Mouse (Mus musculus): ENCODE measurements around the gene Ndufv1. TPM values are rescaled to one million over a fixed set of nuclear protein-coding genes. Genes with fewer than 3 reads are reported as not detected.
"Not testable (repeated sequence)": the region's sequence is repeated elsewhere in the genome, so short reads cannot be mapped to it uniquely, and the experiment has no call there.

Ndufv1 gene
- polyA plus RNA-seq, 1 experiment from 2014 or later = 285 TPM

- peaks cover 42% of the 10 kb centered on the region for H3K4me1 ChIP-seq (ENCODE audit: insufficient read depth, low read length)
- 2% methylated on average over 8 of the region's 8 CpGs for WGBS
- 0 out of 2 replicates have a peak, but pooled peaks cover 3% of the 10 kb centered on the region for H3K36me3 ChIP-seq (ENCODE audit: insufficient read depth, low read length)
- peak within 1 kb of the TSS; percentile 14; the same call in 1 of the 2 replicates for H3K4me3 ChIP-seq (ENCODE audit: low read length)
- no peaks in the 10 kb centered on the region for H3K9me3 ChIP-seq (ENCODE audit: low read length)
- ATAC-seq (ENCODE audit: low FRiP score, low TSS enrichment) = peak; percentile 73
- peak within 1 kb of the TSS; percentile 92 for H3K27ac ChIP-seq (ENCODE audit: low read length)
- no peaks in the 10 kb centered on the region for H3K27me3 ChIP-seq (ENCODE audit: insufficient read depth, low read length)
- H3K4me2 ChIP-seq (replicated peaks; ENCODE audit: low read depth, low read length) = peak within 1 kb of the TSS; percentile 43
- peak within 1 kb of the TSS; percentile 53 for H3K9ac ChIP-seq (replicated peaks; ENCODE audit: low read length)
Measured at GRCm38 (mm10) chr19:3986334-3986733, 26.3 kb downstream of the Ndufv1 start, which contains the start of gene Acy3. Acy3 (plus strand) TSS chr19:3986570.

GRCm38 (mm10) chr19:3985261-3985681, 27.3 kb downstream of the Ndufv1 start:
- H3K4me3 ChIP-seq (ENCODE audit: low read length) = no peak overlapping the region
- WGBS = 17% methylated on average over 8 of the region's 8 CpGs
- H3K9ac ChIP-seq (replicated peaks; ENCODE audit: low read length) = no peak overlapping the region; the same call in 1 of the 2 replicates
- H3K9me3 ChIP-seq (ENCODE audit: low read length) = no peaks in the 10 kb centered on the region
- H3K4me2 ChIP-seq (replicated peaks; ENCODE audit: low read depth, low read length) = no peak overlapping the region
- 0 out of 2 replicates have a peak, but pooled peaks cover 3% of the 10 kb centered on the region for H3K36me3 ChIP-seq (ENCODE audit: insufficient read depth, low read length)
- H3K27ac ChIP-seq (ENCODE audit: low read length) = peak overlapping the region; percentile 92
- peaks cover 3% of the 10 kb centered on the region; the same call in 1 of the 2 replicates for H3K27me3 ChIP-seq (ENCODE audit: insufficient read depth, low read length)
- ATAC-seq (ENCODE audit: low FRiP score, low TSS enrichment) = peak; percentile 85
- H3K4me1 ChIP-seq (ENCODE audit: insufficient read depth, low read length) = peaks cover 39% of the 10 kb centered on the region

GRCm38 (mm10) chr19:3983527-3984200, 28.9 kb downstream of the Ndufv1 start:
- Histone ChIP-seq H3K27me3 (ENCODE audit: insufficient read depth, low read length) (peaks cover 3% of the 10 kb centered on the region; the same call in 1 of the 2 replicates), H3K36me3 (ENCODE audit: insufficient read depth, low read length) (0 out of 2 replicates have a peak, but pooled peaks cover under 1% of the 10 kb centered on the region), H3K9me3 (ENCODE audit: low read length) (no peaks in the 10 kb centered on the region), H3K27ac (ENCODE audit: low read length) (peak overlapping the region; percentile 92), H3K9ac (replicated peaks; ENCODE audit: low read length) (peak overlapping the region; percentile 14; the same call in 1 of the 2 replicates), H3K4me1 (ENCODE audit: insufficient read depth, low read length) (peaks cover 39% of the 10 kb centered on the region), H3K4me2 (replicated peaks; ENCODE audit: low read depth, low read length) (no peak overlapping the region), H3K4me3 (ENCODE audit: low read length) (no peak overlapping the region)
- WGBS = 40% methylated on average over 9 of the region's 9 CpGs
- no peak for ATAC-seq (ENCODE audit: low FRiP score, low TSS enrichment)

GRCm38 (mm10) chr19:3980917-3981316, 31.7 kb downstream of the Ndufv1 start:
- no peak overlapping the region for H3K4me3 ChIP-seq (ENCODE audit: low read length)
- H3K27me3 ChIP-seq (ENCODE audit: insufficient read depth, low read length) = peaks cover 3% of the 10 kb centered on the region; the same call in 1 of the 2 replicates
- H3K9ac ChIP-seq (replicated peaks; ENCODE audit: low read length) = no peak overlapping the region
- WGBS = 73% methylated on average over 9 of the region's 9 CpGs
- no peak for ATAC-seq (ENCODE audit: low FRiP score, low TSS enrichment)
- no peaks in the 10 kb centered on the region for H3K36me3 ChIP-seq (ENCODE audit: insufficient read depth, low read length)
- H3K4me1 ChIP-seq (ENCODE audit: insufficient read depth, low read length) = peaks cover 26% of the 10 kb centered on the region
- H3K27ac ChIP-seq (ENCODE audit: low read length) = no peak overlapping the region
- H3K9me3 ChIP-seq (ENCODE audit: low read length) = no peaks in the 10 kb centered on the region
- no peak overlapping the region for H3K4me2 ChIP-seq (replicated peaks; ENCODE audit: low read depth, low read length)

GRCm38 (mm10) chr19:3980309-3980708, 32.3 kb downstream of the Ndufv1 start:
- Histone ChIP-seq H3K4me1 (ENCODE audit: insufficient read depth, low read length) (peaks cover 20% of the 10 kb centered on the region), H3K9me3 (ENCODE audit: low read length) (no peaks in the 10 kb centered on the region), H3K27ac (ENCODE audit: low read length) (no peak overlapping the region), H3K4me3 (ENCODE audit: low read length) (no peak overlapping the region), H3K27me3 (ENCODE audit: insufficient read depth, low read length) (peaks cover 3% of the 10 kb centered on the region; the same call in 1 of the 2 replicates), H3K36me3 (ENCODE audit: insufficient read depth, low read length) (no peaks in the 10 kb centered on the region), H3K9ac (replicated peaks; ENCODE audit: low read length) (0 out of 2 replicates have a peak overlapping the region, but pooled peaks have one; percentile 8), H3K4me2 (replicated peaks; ENCODE audit: low read depth, low read length) (no peak overlapping the region)
- peak; percentile 76 for ATAC-seq (ENCODE audit: low FRiP score, low TSS enrichment)
- 9% methylated on average over 4 of the region's 4 CpGs for WGBS

GRCm38 (mm10) chr19:3975866-3976265, 36.7 kb downstream of the Ndufv1 start:
- H3K9me3 ChIP-seq (ENCODE audit: low read length) = no peaks in the 10 kb centered on the region
- no peak overlapping the region for H3K27ac ChIP-seq (ENCODE audit: low read length)
- no peak overlapping the region for H3K4me2 ChIP-seq (replicated peaks; ENCODE audit: low read depth, low read length)
- H3K4me3 ChIP-seq (ENCODE audit: low read length) = no peak overlapping the region
- no peak overlapping the region for H3K9ac ChIP-seq (replicated peaks; ENCODE audit: low read length)
- WGBS = 80% methylated on average over 2 of the region's 2 CpGs
- H3K36me3 ChIP-seq (ENCODE audit: insufficient read depth, low read length) = no peaks in the 10 kb centered on the region
- peaks cover 3% of the 10 kb centered on the region; the same call in 1 of the 2 replicates for H3K27me3 ChIP-seq (ENCODE audit: insufficient read depth, low read length)
- ATAC-seq (ENCODE audit: low FRiP score, low TSS enrichment) = no peak
- H3K4me1 ChIP-seq (ENCODE audit: insufficient read depth, low read length) = 0 out of 2 replicates have a peak, but pooled peaks cover 3% of the 10 kb centered on the region

GRCm38 (mm10) chr19:3974608-3975007, 38.0 kb downstream of the Ndufv1 start:
- not testable (repeated sequence) for H3K4me2 ChIP-seq (replicated peaks; ENCODE audit: low read depth, low read length); H3K27ac ChIP-seq (ENCODE audit: low read length); ATAC-seq (ENCODE audit: low FRiP score, low TSS enrichment); H3K9me3 ChIP-seq (ENCODE audit: low read length); H3K36me3 ChIP-seq (ENCODE audit: insufficient read depth, low read length); H3K4me1 ChIP-seq (ENCODE audit: insufficient read depth, low read length); H3K9ac ChIP-seq (replicated peaks; ENCODE audit: low read length); H3K4me3 ChIP-seq (ENCODE audit: low read length); H3K27me3 ChIP-seq (ENCODE audit: insufficient read depth, low read length)
- 85% methylated on average over 6 of the region's 6 CpGs for WGBS

- Histone ChIP-seq H3K27me3 (ENCODE audit: insufficient read depth, low read length) (no peaks in the 10 kb centered on the region), H3K9ac (replicated peaks; ENCODE audit: low read length) (no peak within 1 kb of the TSS), H3K4me2 (replicated peaks; ENCODE audit: low read depth, low read length) (no peak within 1 kb of the TSS), H3K9me3 (ENCODE audit: low read length) (no peaks in the 10 kb centered on the region), H3K4me1 (ENCODE audit: insufficient read depth, low read length) (0 out of 2 replicates have a peak, but pooled peaks cover 6% of the 10 kb centered on the region), H3K27ac (ENCODE audit: low read length) (no peak within 1 kb of the TSS), H3K4me3 (ENCODE audit: low read length) (no peak within 1 kb of the TSS), H3K36me3 (ENCODE audit: insufficient read depth, low read length) (no peaks in the 10 kb centered on the region)
- no peak for ATAC-seq (ENCODE audit: low FRiP score, low TSS enrichment)
- WGBS = 14% methylated on average over 9 of the region's 9 CpGs
Measured at GRCm38 (mm10) chr19:3972229-3972628, 40.4 kb downstream of the Ndufv1 start, which contains the start of gene Aldh3b2. Aldh3b2 (plus strand) TSS chr19:3972328.

GRCm38 (mm10) chr19:3967258-3967657, 45.3 kb downstream of the Ndufv1 start:
- no peak overlapping the region for H3K4me3 ChIP-seq (ENCODE audit: low read length)
- 0 out of 2 replicates have a peak, but pooled peaks cover 5% of the 10 kb centered on the region for H3K4me1 ChIP-seq (ENCODE audit: insufficient read depth, low read length)
- H3K9me3 ChIP-seq (ENCODE audit: low read length) = no peaks in the 10 kb centered on the region
- WGBS = 73% methylated on average over 3 of the region's 3 CpGs
- ATAC-seq (ENCODE audit: low FRiP score, low TSS enrichment) = no peak
- no peaks in the 10 kb centered on the region for H3K27me3 ChIP-seq (ENCODE audit: insufficient read depth, low read length)
- no peak overlapping the region for H3K4me2 ChIP-seq (replicated peaks; ENCODE audit: low read depth, low read length)
- H3K27ac ChIP-seq (ENCODE audit: low read length) = no peak overlapping the region
- H3K36me3 ChIP-seq (ENCODE audit: insufficient read depth, low read length) = no peaks in the 10 kb centered on the region
- H3K9ac ChIP-seq (replicated peaks; ENCODE audit: low read length) = no peak overlapping the region

All from kidney, embryonic 16.5 days (tissue).